11 mouse cellular contexts compared by ENCODE assay signal in genomic region chr7:24363228-24363627, GRCm38 (mm10). TPM values are rescaled to one million over a fixed set of nuclear protein-coding genes. Genes with fewer than 3 reads are reported as not detected.
DNase-seq lines count a peak whose midpoint lies in the region; ATAC-seq and TF ChIP-seq lines count a peak whose summit lies in the region.
"Had no signal": no experiment of that assay in that cellular context is flagged by ENCODE, and none has a peak within 500 bp of the region (broad histone marks: within the 10 kb centered on the region; RNA-seq: fewer than 3 reads in every experiment).

No protein-coding gene starts in this region.

- DNase-seq in forebrain, embryonic 14.5 days (ENCODE audit: low spot score) = peak; percentile 32
- peak; percentile 53 for DNase-seq in midbrain, postnatal 0 days (ENCODE audit: low spot score)
- no peak for DNase-seq in urinary bladder, postnatal 36 days (ENCODE audit: low spot score in 2 of 2)

- H3K9me3 ChIP-seq in forebrain, embryonic 14.5 days (replicated peaks; ENCODE audit: control insufficient read depth, low read length) = no peaks in the 10 kb centered on the region
- no peaks in the 10 kb centered on the region for H3K9me3 ChIP-seq in forebrain, embryonic 15.5 days
- H3K9me3 ChIP-seq in midbrain, postnatal 0 days (ENCODE audit: low read length) = no peaks in the 10 kb centered on the region
- no peaks in the 10 kb centered on the region for H3K9me3 ChIP-seq in midbrain, embryonic 16.5 days (replicated peaks; ENCODE audit: control insufficient read depth, low read length, poor library complexity, severe bottlenecking)
- H3K9me3 ChIP-seq in heart, embryonic 12.5 days (replicated peaks) = peaks cover 10% of the 10 kb centered on the region; the same call in 1 of the 2 replicates
- H3K9me3 ChIP-seq: limb, embryonic 15.5 days; stomach, embryonic 15.5 days had no signal

- TF ChIP-seq CTCF in midbrain, postnatal 0 days (IDR thresholded peaks at IDR 0.05) = peak; percentile 68
- peak; percentile 28; the same call in 1 of the 2 replicates for TF ChIP-seq CTCF in cortical plate, adult 2 months (IDR thresholded peaks at IDR 0.05; ENCODE audit: extremely low read depth, insufficient read depth, low read length)

- no peak overlapping the region for H3K9ac ChIP-seq in forebrain, embryonic 14.5 days (ENCODE audit: low read length)
- no peak overlapping the region for H3K9ac ChIP-seq in forebrain, embryonic 15.5 days (replicated peaks)
- no peak overlapping the region for H3K9ac ChIP-seq in midbrain, postnatal 0 days (replicated peaks; ENCODE audit: low read length, poor library complexity, severe bottlenecking)
- H3K9ac ChIP-seq in midbrain, embryonic 16.5 days (ENCODE audit: low read depth, low read length) = no peak overlapping the region
- no peak overlapping the region for H3K9ac ChIP-seq in heart, embryonic 12.5 days
- H3K9ac ChIP-seq: limb, embryonic 15.5 days; stomach, embryonic 15.5 days had no signal

- H3K4me2 ChIP-seq in forebrain, embryonic 14.5 days (ENCODE audit: low read length) = no peak overlapping the region
- H3K4me2 ChIP-seq in forebrain, embryonic 15.5 days (replicated peaks) = no peak overlapping the region
- no peak overlapping the region for H3K4me2 ChIP-seq in midbrain, postnatal 0 days (ENCODE audit: low read depth, low read length, poor library complexity, severe bottlenecking)
- no peak overlapping the region for H3K4me2 ChIP-seq in midbrain, embryonic 16.5 days (ENCODE audit: low read length)
- no peak overlapping the region for H3K4me2 ChIP-seq in heart, embryonic 12.5 days
- H3K4me2 ChIP-seq: limb, embryonic 15.5 days; stomach, embryonic 15.5 days had no signal

- H3K4me1 ChIP-seq in forebrain, embryonic 14.5 days (ENCODE audit: control insufficient read depth, insufficient read depth, low read length) = no peaks in the 10 kb centered on the region
- H3K4me1 ChIP-seq in forebrain, embryonic 15.5 days = no peaks in the 10 kb centered on the region
- no peaks in the 10 kb centered on the region for H3K4me1 ChIP-seq in midbrain, postnatal 0 days (ENCODE audit: insufficient read depth, low read length)
- no peaks in the 10 kb centered on the region for H3K4me1 ChIP-seq in midbrain, embryonic 16.5 days (ENCODE audit: control insufficient read depth, insufficient read depth, low read length)
- peaks cover 1% of the 10 kb centered on the region; the same call in 1 of the 2 replicates for H3K4me1 ChIP-seq in cortical plate, adult 2 months (ENCODE audit: control insufficient read depth, insufficient read depth, low read length)
- no peaks in the 10 kb centered on the region for H3K4me1 ChIP-seq in heart, embryonic 12.5 days (replicated peaks)
- H3K4me1 ChIP-seq: limb, embryonic 15.5 days; stomach, embryonic 15.5 days had no signal

- H3K27me3 ChIP-seq in forebrain, embryonic 14.5 days (replicated peaks; ENCODE audit: control insufficient read depth, insufficient read depth, low read length) = 0 out of 2 replicates have a peak, but pooled peaks cover 3% of the 10 kb centered on the region
- peaks cover 3% of the 10 kb centered on the region; the same call in 1 of the 2 replicates for H3K27me3 ChIP-seq in forebrain, embryonic 15.5 days
- no peaks in the 10 kb centered on the region for H3K27me3 ChIP-seq in midbrain, postnatal 0 days (ENCODE audit: insufficient read depth, low read length)
- no peaks in the 10 kb centered on the region for H3K27me3 ChIP-seq in midbrain, embryonic 16.5 days (ENCODE audit: control insufficient read depth, insufficient read depth, low read depth, low read length)
- peaks cover 5% of the 10 kb centered on the region for H3K27me3 ChIP-seq in heart, embryonic 12.5 days (replicated peaks)
- H3K27me3 ChIP-seq: limb, embryonic 15.5 days; stomach, embryonic 15.5 days had no signal

- H3K4me3 ChIP-seq in forebrain, embryonic 14.5 days (ENCODE audit: low read depth, low read length) = no peak overlapping the region
- H3K4me3 ChIP-seq in forebrain, embryonic 15.5 days = no peak overlapping the region
- no peak overlapping the region for H3K4me3 ChIP-seq in midbrain, postnatal 0 days (ENCODE audit: low read depth, low read length)
- H3K4me3 ChIP-seq in midbrain, embryonic 16.5 days (ENCODE audit: low read depth, low read length) = no peak overlapping the region
- no peak overlapping the region for H3K4me3 ChIP-seq in cortical plate, adult 2 months (ENCODE audit: insufficient read depth, low read length)
- no peak overlapping the region for H3K4me3 ChIP-seq in heart, embryonic 12.5 days
- H3K4me3 ChIP-seq: limb, embryonic 15.5 days; stomach, embryonic 15.5 days had no signal

- TF ChIP-seq POLR2A in cortical plate, adult 2 months (IDR thresholded peaks at IDR 0.05; ENCODE audit: extremely low read depth, insufficient read depth, low read length) = no peak

- no peaks in the 10 kb centered on the region for H3K36me3 ChIP-seq in forebrain, embryonic 14.5 days (ENCODE audit: control insufficient read depth, insufficient read depth, low read length)
- no peaks in the 10 kb centered on the region for H3K36me3 ChIP-seq in forebrain, embryonic 15.5 days
- H3K36me3 ChIP-seq in midbrain, postnatal 0 days (ENCODE audit: insufficient read depth, low read length) = no peaks in the 10 kb centered on the region
- no peaks in the 10 kb centered on the region for H3K36me3 ChIP-seq in midbrain, embryonic 16.5 days (ENCODE audit: control insufficient read depth, insufficient read depth, low read length)
- no peaks in the 10 kb centered on the region for H3K36me3 ChIP-seq in heart, embryonic 12.5 days
- H3K36me3 ChIP-seq: limb, embryonic 15.5 days; stomach, embryonic 15.5 days had no signal

- ATAC-seq in forebrain, embryonic 14.5 days = no peak
- ATAC-seq in forebrain, embryonic 15.5 days (replicated peaks) = no peak
- ATAC-seq in midbrain, postnatal 0 days (ENCODE audit: low FRiP score) = no peak
- ATAC-seq in midbrain, embryonic 16.5 days = no peak
- peak; percentile 30; the same call in 1 of the 2 replicates for ATAC-seq in megakaryocyte progenitor cell, adult 5-6 weeks (replicated peaks; ENCODE audit: poor library complexity)
- ATAC-seq in heart, embryonic 12.5 days (ENCODE audit: insufficient number of reproducible peaks, low FRiP score) = no peak

- WGBS in forebrain, embryonic 14.5 days = 22% methylated on average over 7 of the region's 7 CpGs
- 19% methylated on average over 7 of the region's 7 CpGs for WGBS in forebrain, embryonic 15.5 days
- 26% methylated on average over 7 of the region's 7 CpGs for WGBS in midbrain, postnatal 0 days
- WGBS in midbrain, embryonic 16.5 days = 20% methylated on average over 6 of the region's 7 CpGs
- WGBS in heart, embryonic 12.5 days = 24% methylated on average over 7 of the region's 7 CpGs

- no peak overlapping the region for H3K27ac ChIP-seq in forebrain, embryonic 14.5 days (ENCODE audit: low read depth, low read length)
- H3K27ac ChIP-seq in forebrain, embryonic 15.5 days (replicated peaks) = no peak overlapping the region
- H3K27ac ChIP-seq in midbrain, postnatal 0 days (ENCODE audit: low read depth, low read length) = no peak overlapping the region
- no peak overlapping the region for H3K27ac ChIP-seq in midbrain, embryonic 16.5 days (ENCODE audit: low read length)
- H3K27ac ChIP-seq in cortical plate, adult 2 months (ENCODE audit: insufficient read depth, low read length) = no peak overlapping the region
- no peak overlapping the region for H3K27ac ChIP-seq in heart, embryonic 12.5 days (ENCODE audit: poor library complexity, severe bottlenecking)
- H3K27ac ChIP-seq: limb, embryonic 15.5 days; stomach, embryonic 15.5 days had no signal

RNA-seq across cellular contexts. Expression of gene Kcnn4, which starts 6.8 kb away (rescaled TPM):
- 0.09 and 0.53 TPM in 2 replicates for polyA plus RNA-seq in forebrain, embryonic 14.5 days (2014; fragmentation: Nextera tagmentation; extraction: Ambion mirVana)
- polyA plus RNA-seq in forebrain, embryonic 15.5 days (2015; fragmentation: Nextera tagmentation; extraction: Ambion mirVana) = 0.56 and 0.63 TPM in 2 replicates
- 0.27 and 2.5 TPM in 2 replicates for total RNA-seq in midbrain, postnatal 0 days (2014; rRNA removed)
- polyA plus RNA-seq in midbrain, postnatal 0 days (2015; fragmentation: Nextera tagmentation; extraction: Ambion mirVana) = 0.81 and 1.1 TPM in 2 replicates
- 0.81 and 0.84 TPM in 2 replicates for polyA plus RNA-seq in midbrain, embryonic 16.5 days (2015; fragmentation: Nextera tagmentation; extraction: Ambion mirVana)
- 0.47 and 0.77 TPM in 2 replicates for polyA plus RNA-seq in cortical plate, adult 2 months (2012; rRNA removed)
- total RNA-seq in megakaryocyte progenitor cell, adult 5-6 weeks (2015) = 20.5 and 28.0 TPM in 2 replicates
- 48.6 and 57.7 TPM in 2 replicates for total RNA-seq in megakaryocyte progenitor cell, adult 5-6 weeks (2017)
- polyA plus RNA-seq in heart, embryonic 12.5 days (2016; fragmentation: Nextera tagmentation; extraction: Ambion mirVana) = 6.9 and 7.8 TPM in 2 replicates

RNA-seq across cellular contexts. Expression of gene Lypd5, which starts 14.2 kb away (rescaled TPM):
- not detected in 2 replicates for polyA plus RNA-seq in forebrain, embryonic 14.5 days (2014; fragmentation: Nextera tagmentation; extraction: Ambion mirVana)
- not detected in 2 replicates for polyA plus RNA-seq in forebrain, embryonic 15.5 days (2015; fragmentation: Nextera tagmentation; extraction: Ambion mirVana)
- 0.44 TPM in 1 of 2 replicates, not detected in the other for total RNA-seq in midbrain, postnatal 0 days (2014; rRNA removed)
- polyA plus RNA-seq in midbrain, postnatal 0 days (2015; fragmentation: Nextera tagmentation; extraction: Ambion mirVana) = not detected in 2 replicates
- polyA plus RNA-seq in midbrain, embryonic 16.5 days (2015; fragmentation: Nextera tagmentation; extraction: Ambion mirVana) = not detected in 2 replicates
- polyA plus RNA-seq in cortical plate, adult 2 months (2012; rRNA removed) = not detected in 2 replicates
- total RNA-seq in megakaryocyte progenitor cell, adult 5-6 weeks (2015) = not detected in 2 replicates
- total RNA-seq in megakaryocyte progenitor cell, adult 5-6 weeks (2017) = not detected in 2 replicates
- polyA plus RNA-seq in heart, embryonic 12.5 days (2016; fragmentation: Nextera tagmentation; extraction: Ambion mirVana) = not detected in 2 replicates
- polyA plus RNA-seq: frontal cortex, adult 2 months had no signal

RNA-seq across cellular contexts. Expression of gene Tescl, which starts 29.5 kb away (rescaled TPM):
- 0.20 TPM in 1 of 2 replicates, not detected in the other for polyA plus RNA-seq in forebrain, embryonic 14.5 days (2014; fragmentation: Nextera tagmentation; extraction: Ambion mirVana)
- not detected in 2 replicates for polyA plus RNA-seq in forebrain, embryonic 15.5 days (2015; fragmentation: Nextera tagmentation; extraction: Ambion mirVana)
- total RNA-seq in midbrain, postnatal 0 days (2014; rRNA removed) = not detected in 2 replicates
- polyA plus RNA-seq in midbrain, postnatal 0 days (2015; fragmentation: Nextera tagmentation; extraction: Ambion mirVana) = 0.19 TPM in 1 of 2 replicates, not detected in the other
- polyA plus RNA-seq in midbrain, embryonic 16.5 days (2015; fragmentation: Nextera tagmentation; extraction: Ambion mirVana) = 0.29 TPM in 1 of 2 replicates, not detected in the other
- polyA plus RNA-seq in cortical plate, adult 2 months (2012; rRNA removed) = 0.29 TPM in 1 of 2 replicates, not detected in the other
- total RNA-seq in megakaryocyte progenitor cell, adult 5-6 weeks (2015) = not detected in 2 replicates
- total RNA-seq in megakaryocyte progenitor cell, adult 5-6 weeks (2017) = not detected in 2 replicates
- polyA plus RNA-seq in heart, embryonic 12.5 days (2016; fragmentation: Nextera tagmentation; extraction: Ambion mirVana) = 0.31 TPM in 1 of 2 replicates, not detected in the other
- polyA plus RNA-seq: frontal cortex, adult 2 months; limb, embryonic 15.5 days; stomach, embryonic 15.5 days had no signal

RNA-seq across cellular contexts. Expression of gene Smg9, which starts 36.2 kb away (rescaled TPM):
- polyA plus RNA-seq in forebrain, embryonic 14.5 days (2014; fragmentation: Nextera tagmentation; extraction: Ambion mirVana) = 23.4 and 26.1 TPM in 2 replicates
- 33.4 and 36.6 TPM in 2 replicates for polyA plus RNA-seq in forebrain, embryonic 15.5 days (2015; fragmentation: Nextera tagmentation; extraction: Ambion mirVana)
- total RNA-seq in midbrain, postnatal 0 days (2014; rRNA removed) = 34.2 and 50.0 TPM in 2 replicates
- 28.7 and 30.1 TPM in 2 replicates for polyA plus RNA-seq in midbrain, postnatal 0 days (2015; fragmentation: Nextera tagmentation; extraction: Ambion mirVana)
- polyA plus RNA-seq in midbrain, embryonic 16.5 days (2015; fragmentation: Nextera tagmentation; extraction: Ambion mirVana) = 38.3 and 39.4 TPM in 2 replicates
- polyA plus RNA-seq in cortical plate, adult 2 months (2012; rRNA removed) = 81.7 and 84.5 TPM in 2 replicates
- total RNA-seq in megakaryocyte progenitor cell, adult 5-6 weeks (2015) = 10.8 and 18.1 TPM in 2 replicates
- total RNA-seq in megakaryocyte progenitor cell, adult 5-6 weeks (2017) = 16.0 and 20.8 TPM in 2 replicates
- 21.4 and 21.6 TPM in 2 replicates for polyA plus RNA-seq in heart, embryonic 12.5 days (2016; fragmentation: Nextera tagmentation; extraction: Ambion mirVana)

RNA-seq across cellular contexts. Expression of gene Zfp94, which starts 46.8 kb away (rescaled TPM):
- polyA plus RNA-seq in forebrain, embryonic 14.5 days (2014; fragmentation: Nextera tagmentation; extraction: Ambion mirVana) = 20.5 and 21.6 TPM in 2 replicates
- 24.5 and 24.7 TPM in 2 replicates for polyA plus RNA-seq in forebrain, embryonic 15.5 days (2015; fragmentation: Nextera tagmentation; extraction: Ambion mirVana)
- 13.3 and 25.0 TPM in 2 replicates for total RNA-seq in midbrain, postnatal 0 days (2014; rRNA removed)
- polyA plus RNA-seq in midbrain, postnatal 0 days (2015; fragmentation: Nextera tagmentation; extraction: Ambion mirVana) = 17.4 and 22.9 TPM in 2 replicates
- polyA plus RNA-seq in midbrain, embryonic 16.5 days (2015; fragmentation: Nextera tagmentation; extraction: Ambion mirVana) = 22.2 and 23.1 TPM in 2 replicates
- 20.2 and 22.4 TPM in 2 replicates for polyA plus RNA-seq in cortical plate, adult 2 months (2012; rRNA removed)
- 2.5 and 3.6 TPM in 2 replicates for total RNA-seq in megakaryocyte progenitor cell, adult 5-6 weeks (2015)
- total RNA-seq in megakaryocyte progenitor cell, adult 5-6 weeks (2017) = 2.7 and 5.0 TPM in 2 replicates
- polyA plus RNA-seq in heart, embryonic 12.5 days (2016; fragmentation: Nextera tagmentation; extraction: Ambion mirVana) = 5.5 and 5.6 TPM in 2 replicates

Comparison
In these comparisons a context has a peak if more than half of its experiments do, and no peak if none do; other contexts are left out.
1. DNase-seq: peak in forebrain, embryonic 14.5 days (single experiment) and midbrain, postnatal 0 days (single experiment); none in urinary bladder, postnatal 36 days (0 of 2).